Mouse (Mus musculus): ENCODE measurements at regions not wholly inside any gene's neighbourhood (a gene's known extent, or its start where the extent isn't known, plus 50 kb on each side); places are given as distances from the start of the nearest gene placed in this dataset.

DNA sequence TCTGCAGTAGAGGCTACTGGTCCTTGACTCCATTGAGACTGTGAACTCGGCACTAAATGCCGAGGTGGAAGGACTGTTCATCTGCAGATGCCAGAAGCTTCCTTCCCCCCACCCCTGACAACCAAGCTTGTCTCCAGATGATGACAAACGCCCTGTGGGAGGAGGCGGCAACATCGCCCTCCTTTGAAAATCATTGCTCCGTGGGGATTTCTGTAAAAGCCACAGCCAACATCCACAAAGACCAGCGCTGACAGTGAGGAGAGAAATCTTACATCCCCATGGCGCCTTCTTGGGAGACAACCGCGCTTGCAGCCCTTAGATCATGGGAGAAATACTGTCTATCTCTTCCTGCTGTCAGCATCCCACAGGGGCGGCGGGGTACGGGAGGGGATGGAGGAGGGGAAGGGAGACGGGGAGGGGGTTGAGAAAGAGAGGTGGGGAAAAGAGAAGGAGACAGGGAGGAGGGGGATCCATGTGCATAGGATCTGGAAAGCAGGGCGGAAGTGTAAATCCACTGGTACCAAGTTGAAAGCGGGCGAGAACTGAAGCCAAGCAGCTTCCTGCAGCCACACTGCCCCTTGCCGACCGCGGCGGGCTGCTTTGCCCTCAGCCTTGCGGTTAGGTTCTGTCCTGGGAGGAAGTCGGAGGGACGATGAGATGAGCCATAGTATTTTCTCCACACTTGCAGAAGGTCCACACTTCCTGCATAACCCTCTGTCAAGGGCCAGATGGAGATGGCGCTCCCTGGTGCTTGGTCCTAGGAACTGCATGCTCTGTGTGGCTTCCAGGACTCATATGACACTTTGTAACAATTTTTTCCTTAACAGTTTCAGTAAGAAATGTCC, 72.9 kb downstream of the Cryba4 start:
- no peak for DNase-seq (ENCODE audit: low spot score)

DNA sequence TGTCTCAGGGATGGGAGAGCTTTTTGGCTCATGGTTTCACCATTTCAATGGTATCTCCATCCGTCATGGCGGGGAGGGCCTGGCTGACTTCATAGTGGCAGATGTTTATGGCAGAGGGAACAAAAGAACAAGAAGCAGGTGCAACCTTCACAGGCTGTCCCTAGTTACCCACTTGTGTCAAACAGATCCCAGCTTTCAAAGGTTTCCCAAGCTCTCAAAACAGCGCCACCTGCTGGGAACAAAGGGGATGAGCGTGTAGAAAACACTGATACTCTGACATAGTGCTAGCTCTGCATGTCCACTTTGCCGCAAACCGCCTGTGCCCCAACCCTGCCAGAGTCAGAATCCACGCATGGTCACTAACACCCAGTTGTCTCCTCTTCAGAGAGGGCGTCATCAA, 69.5 kb downstream of the Cryba4 start:
- DNase-seq (ENCODE audit: low spot score) = no peak

DNA sequence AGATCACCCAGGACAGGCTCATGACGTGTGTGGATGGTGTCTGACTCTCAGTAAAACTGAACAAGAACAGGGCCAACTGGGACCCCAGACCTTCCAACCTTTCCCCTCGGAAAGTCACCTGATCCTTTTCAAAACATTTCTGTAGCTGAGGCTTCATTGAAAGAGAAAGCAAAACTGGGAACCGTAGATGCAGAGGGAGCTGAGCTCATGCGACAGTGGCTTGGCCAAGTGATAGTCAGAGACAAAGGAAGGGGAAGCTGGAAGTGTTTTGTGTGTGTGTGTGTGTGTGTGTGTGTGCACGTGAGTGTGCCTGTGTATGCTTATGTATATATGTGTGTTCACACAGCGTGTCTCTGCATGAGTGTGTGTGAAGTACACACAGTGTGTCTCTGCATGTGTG, 56.7 kb downstream of the Cryba4 start:
- DNase-seq (ENCODE audit: low spot score) = no peak
